Mouse (Mus musculus) heart, embryonic 13.5 days (tissue): ENCODE data around the gene M6pr. TPM values are rescaled to one million over a fixed set of nuclear protein-coding genes. Genes with fewer than 3 reads are reported as not detected.
A peak's percentile ranks its signal among the peaks of the same experiment; 100 is the strongest.

Experiments
- ATAC-seq: fragments of 200-750 bp; cut with Nextera tagmentation; 2 replicates; pipeline ENCODE4 v1.8.0; 2017; ENCODE audit warnings: moderate TSS enrichment; ENCODE audit not compliant: insufficient number of reproducible peaks, low FRiP score, low TSS enrichment; ENCODE audit errors: extremely low read depth
- H3K27ac ChIP-seq: fragments of 300-500 bp; sonication (generic); replicated peaks from 2 replicates; pipeline ENCODE4 v1.5.1; 2015; ENCODE audit warnings: moderate library complexity, mild to moderate bottlenecking, inconsistent platforms
- H3K27me3 ChIP-seq: fragments of 300-500 bp; sonication (generic); replicated peaks from 2 replicates; pipeline ENCODE4 v1.6.1; 2015; ENCODE audit warnings: mild to moderate bottlenecking, inconsistent platforms
- H3K36me3 ChIP-seq: fragments of 300-500 bp; sonication (generic); 2 replicates; pipeline ENCODE4 v1.6.1; 2015; ENCODE audit warnings: mild to moderate bottlenecking, inconsistent platforms
- H3K4me1 ChIP-seq: fragments of 300-500 bp; sonication (generic); 2 replicates; pipeline ENCODE4 v1.6.1; 2015; ENCODE audit warnings: inconsistent platforms
- H3K4me2 ChIP-seq: fragments of 300-500 bp; sonication (generic); 2 replicates; pipeline ENCODE4 v1.6.1; 2015; ENCODE audit warnings: inconsistent platforms, mild to moderate bottlenecking, moderate library complexity
- H3K4me3 ChIP-seq: fragments of 300-500 bp; sonication (generic); 2 replicates; pipeline ENCODE4 v1.5.1; 2015; ENCODE audit warnings: moderate library complexity, mild to moderate bottlenecking, inconsistent platforms
- H3K9ac ChIP-seq: fragments of 300-500 bp; sonication (generic); 2 replicates; pipeline ENCODE4 v1.6.1; 2015; ENCODE audit warnings: inconsistent platforms, mild to moderate bottlenecking, moderate library complexity
- H3K9me3 ChIP-seq: fragments of 300-500 bp; sonication (generic); 2 replicates; pipeline ENCODE4 v1.6.1; 2016; ENCODE audit warnings: inconsistent platforms
- WGBS: fragments of 180-500 bp; shearing (Covaris S2); methylation state at CpG from one replicate; pipeline ENCODE4 v1.1.7; 2015; ENCODE audit warnings: mixed read lengths; 5-methylcytosine and 5-hydroxymethylcytosine counted together
- polyA plus RNA-seq: library from polyadenylated mRNA; unstranded; fragments of >200 nt; fragmentation: Nextera tagmentation; extraction: Ambion mirVana; gene quantifications from 2 replicates; pipeline ENCODE4 v1.2.1, GENCODE M21; 2015

M6pr gene
- polyA plus RNA-seq: 71.1 and 76.3 TPM in 2 replicates

DNA sequence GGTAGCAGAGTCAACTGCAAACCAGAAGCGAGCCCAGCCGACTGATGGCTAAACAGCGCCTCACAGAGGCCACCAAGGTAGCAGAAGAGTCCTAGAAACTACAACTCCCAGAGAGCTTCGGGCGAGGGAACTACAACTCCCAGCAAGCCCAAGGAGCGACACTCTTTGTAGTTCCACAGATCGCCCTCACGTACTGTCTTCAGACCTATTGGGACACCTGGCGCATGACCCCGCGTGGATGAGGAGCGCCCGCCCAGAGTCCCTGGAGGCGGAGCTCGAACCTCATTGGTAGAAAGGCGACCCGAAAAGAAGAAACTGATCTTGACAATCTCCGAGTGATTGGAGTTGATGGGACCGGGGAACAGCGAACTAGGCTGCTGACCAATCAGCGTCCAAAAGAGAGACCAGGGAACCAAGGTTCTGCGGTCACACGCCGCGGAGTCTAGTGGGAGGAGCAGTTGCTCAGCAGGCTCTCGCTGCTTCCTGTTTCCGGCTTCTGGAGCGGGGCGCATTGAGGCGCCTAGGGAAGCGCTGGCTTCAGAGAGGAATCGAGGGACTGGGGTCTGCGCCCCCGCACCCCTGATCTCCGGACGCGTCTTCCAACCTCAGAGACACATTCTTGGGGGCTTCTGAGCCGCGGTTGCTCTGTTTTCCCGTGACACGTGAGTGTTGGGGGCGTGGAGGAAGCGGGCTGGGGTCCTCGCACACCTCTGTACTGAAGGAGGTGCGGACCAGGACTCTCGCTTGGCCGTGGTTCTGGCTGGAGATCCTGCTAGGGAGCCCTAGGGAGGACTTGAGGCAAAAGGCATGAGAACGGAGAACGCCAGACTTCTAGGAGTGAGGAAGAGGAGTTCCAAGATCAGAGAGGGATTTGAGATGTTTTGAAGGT is at the start of gene M6pr:
Gene M6pr, plus strand, starts transcription at position 216 of the 889 bp plus-strand sequence.
- H3K9me3 ChIP-seq: no peaks in the 10 kb centered on the region
- no peaks in the 10 kb centered on the region for H3K27me3 ChIP-seq
- H3K36me3 ChIP-seq: peaks cover 20% of the 10 kb centered on the region
- WGBS: under 1% methylated on average over 49 of the region's 49 CpGs
- ATAC-seq: peak; percentile 96
- peak within 1 kb of the TSS; percentile 79 for H3K27ac ChIP-seq
- peaks cover 22% of the 10 kb centered on the region for H3K4me1 ChIP-seq
- H3K4me2 ChIP-seq: peak within 1 kb of the TSS; percentile 95
- peak within 1 kb of the TSS; percentile 90 for H3K4me3 ChIP-seq
- H3K9ac ChIP-seq: peak within 1 kb of the TSS; percentile 93

DNA sequence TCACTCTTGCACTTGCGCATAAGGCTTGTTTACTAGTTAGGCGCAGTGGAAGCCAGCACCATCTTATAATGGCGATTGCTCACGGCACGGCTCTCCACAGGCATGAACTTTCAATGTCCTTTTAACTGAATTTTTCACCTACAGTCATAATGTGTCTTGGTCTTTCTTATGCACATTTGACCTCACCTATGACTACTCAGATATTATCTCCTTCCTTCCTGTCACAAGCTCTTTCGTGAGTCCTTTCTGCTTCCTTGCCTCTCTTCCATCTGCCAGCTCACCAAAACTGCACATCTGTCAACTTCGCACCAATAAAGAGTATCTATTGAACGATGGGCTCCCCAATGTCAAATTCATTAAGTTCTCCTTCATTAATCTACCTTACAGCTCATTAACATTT is 46.0 kb upstream of the M6pr start:
- WGBS: 85% methylated on average over 8 of the region's 8 CpGs

DNA sequence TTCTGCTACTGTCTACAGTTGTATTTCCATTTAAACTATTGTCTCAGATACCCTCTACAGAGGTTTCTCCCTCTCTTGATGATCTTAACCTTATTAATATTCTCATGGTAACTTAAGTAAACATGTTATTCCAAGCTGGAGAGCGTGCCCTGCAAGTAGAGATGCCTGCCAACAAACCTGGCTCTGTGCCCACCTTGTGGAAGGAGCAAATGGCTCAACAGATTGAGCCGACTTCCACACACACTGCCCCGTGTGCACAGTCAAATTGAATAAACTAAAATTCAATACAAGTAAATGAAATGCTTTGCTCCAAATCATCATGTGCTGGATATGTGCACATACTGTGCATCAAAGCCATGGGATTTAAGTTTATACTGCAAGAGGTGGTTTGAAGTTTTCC is 40.0 kb upstream of the M6pr start:
- ATAC-seq: no peak
- H3K4me3 ChIP-seq: no peak overlapping the region
- no peaks in the 10 kb centered on the region for H3K36me3 ChIP-seq
- H3K4me1 ChIP-seq: no peaks in the 10 kb centered on the region
- H3K27me3 ChIP-seq: no peaks in the 10 kb centered on the region
- H3K9me3 ChIP-seq: no peaks in the 10 kb centered on the region
- H3K9ac ChIP-seq: no peak overlapping the region
- H3K4me2 ChIP-seq: no peak overlapping the region
- 35% methylated on average over 3 of the region's 3 CpGs for WGBS
- H3K27ac ChIP-seq: no peak overlapping the region

More for the DNA sequence above, 46.0 kb upstream of the M6pr start:
- no peaks in the 10 kb centered on the region for H3K9me3 ChIP-seq
- no peak overlapping the region for H3K9ac ChIP-seq
- no peak for ATAC-seq
- no peaks in the 10 kb centered on the region for H3K4me1 ChIP-seq
- H3K4me2 ChIP-seq: no peak overlapping the region
- no peak overlapping the region for H3K27ac ChIP-seq
- H3K27me3 ChIP-seq: peaks cover 10% of the 10 kb centered on the region
- H3K36me3 ChIP-seq: no peaks in the 10 kb centered on the region
- no peak overlapping the region for H3K4me3 ChIP-seq

- no peak overlapping the region for H3K4me3 ChIP-seq
- 85% methylated on average over 4 of the region's 4 CpGs for WGBS
- no peak for ATAC-seq
- H3K36me3 ChIP-seq: no peaks in the 10 kb centered on the region
- no peak overlapping the region for H3K4me2 ChIP-seq
- H3K27ac ChIP-seq: no peak overlapping the region
- H3K9me3 ChIP-seq: no peaks in the 10 kb centered on the region
- H3K4me1 ChIP-seq: no peaks in the 10 kb centered on the region
- H3K27me3 ChIP-seq: no peaks in the 10 kb centered on the region
- H3K9ac ChIP-seq: no peak overlapping the region
Observed at GRCm38 (mm10) chr6:122269170-122269569, 39.4 kb upstream of the M6pr start.

- WGBS: 67% methylated on average over 11 of the region's 11 CpGs
- no peak for ATAC-seq
- H3K9me3 ChIP-seq: no peaks in the 10 kb centered on the region
Observed at GRCm38 (mm10) chr6:122270152-122270551, 38.4 kb upstream of the M6pr start.

DNA sequence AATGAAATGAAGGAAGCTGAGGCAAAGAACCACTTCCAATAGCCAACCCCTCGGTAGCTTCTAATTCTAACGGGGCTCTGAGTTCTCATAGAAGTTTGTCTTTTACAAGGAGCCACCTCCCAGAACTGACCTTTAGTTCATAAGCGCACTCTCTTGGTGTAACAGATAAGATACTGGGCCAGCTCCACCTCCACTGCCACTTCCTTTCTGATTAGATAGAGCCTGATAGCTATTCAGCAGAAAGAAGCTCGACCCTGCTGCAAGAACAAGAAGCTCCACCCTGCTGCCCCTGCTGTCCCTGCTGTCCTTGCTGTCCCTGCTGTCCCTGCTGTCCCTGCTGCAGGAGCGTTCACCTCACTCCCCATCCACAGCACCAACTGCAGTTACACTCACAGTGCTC is 34.0 kb upstream of the M6pr start:
- WGBS: 9% methylated on average over 5 of the region's 5 CpGs
- ATAC-seq: no peak

More at GRCm38 (mm10) chr6:122270152-122270551, 38.4 kb upstream of the M6pr start:
- Histone ChIP-seq H3K4me3 (no peak overlapping the region), H3K9ac (no peak overlapping the region), H3K4me2 (no peak overlapping the region), H3K27ac (no peak overlapping the region), H3K4me1 (peaks cover 6% of the 10 kb centered on the region), H3K36me3 (no peaks in the 10 kb centered on the region), H3K27me3 (no peaks in the 10 kb centered on the region)

DNA sequence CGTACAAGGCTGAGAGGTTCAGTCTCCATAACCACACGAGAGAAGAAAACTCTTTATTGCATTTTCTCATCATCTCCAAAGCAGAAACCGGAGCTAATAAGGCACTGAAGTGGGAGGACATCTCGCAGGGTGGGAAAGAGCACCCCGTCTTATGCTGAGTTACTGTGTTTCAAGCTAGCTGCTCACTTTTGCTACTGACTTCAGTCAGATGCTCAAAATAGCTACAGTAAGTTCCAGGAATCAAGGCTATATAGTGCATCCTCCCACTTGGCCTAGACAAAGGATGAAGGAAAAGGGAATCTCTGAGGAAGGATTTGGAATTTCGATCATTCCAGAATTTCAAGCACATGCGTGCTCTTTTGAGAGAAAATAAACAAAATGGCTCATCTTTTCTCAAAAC is 32.0 kb upstream of the M6pr start:
- H3K4me3 ChIP-seq: no peak overlapping the region
- no peak for ATAC-seq
- no peaks in the 10 kb centered on the region for H3K9me3 ChIP-seq
- no peak overlapping the region for H3K9ac ChIP-seq
- no peak overlapping the region for H3K27ac ChIP-seq
- 80% methylated on average over 7 of the region's 7 CpGs for WGBS
- H3K27me3 ChIP-seq: no peaks in the 10 kb centered on the region
- H3K36me3 ChIP-seq: no peaks in the 10 kb centered on the region
- peaks cover 6% of the 10 kb centered on the region for H3K4me1 ChIP-seq
- H3K4me2 ChIP-seq: no peak overlapping the region

More for the DNA sequence above, 34.0 kb upstream of the M6pr start:
- H3K4me3 ChIP-seq: no peak overlapping the region
- H3K9ac ChIP-seq: no peak overlapping the region
- no peak overlapping the region for H3K27ac ChIP-seq
- H3K36me3 ChIP-seq: no peaks in the 10 kb centered on the region
- H3K4me1 ChIP-seq: peaks cover 6% of the 10 kb centered on the region
- no peaks in the 10 kb centered on the region for H3K9me3 ChIP-seq
- no peak overlapping the region for H3K4me2 ChIP-seq
- no peaks in the 10 kb centered on the region for H3K27me3 ChIP-seq

DNA sequence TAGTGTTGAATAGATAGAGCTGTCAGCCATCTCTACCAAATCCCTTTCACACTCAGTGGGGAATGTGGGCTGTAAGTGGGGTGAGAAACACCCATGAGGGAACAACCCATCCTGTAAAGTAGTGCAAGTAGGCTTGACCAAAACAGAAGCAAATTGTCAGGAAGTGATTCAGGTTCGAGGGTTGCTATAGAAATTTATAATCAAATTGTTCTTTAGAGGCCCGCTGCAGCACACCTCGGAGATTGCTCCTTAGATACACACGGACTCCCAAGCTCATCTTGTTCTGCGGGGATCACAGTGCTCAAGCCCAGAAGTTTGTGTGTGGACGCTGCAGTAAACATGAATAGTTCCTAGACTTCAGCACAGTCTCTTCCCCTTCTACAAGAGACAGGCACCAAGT is 25.7 kb upstream of the M6pr start, which contains the start of gene Klrg1:
Gene Klrg1, minus strand, starts transcription at position 101 of the 400 bp plus-strand sequence.
- H3K4me1 ChIP-seq: no peaks in the 10 kb centered on the region
- WGBS: 75% methylated on average over 6 of the region's 6 CpGs
- H3K4me3 ChIP-seq: no peak within 1 kb of the TSS
- H3K9ac ChIP-seq: no peak within 1 kb of the TSS
- no peak within 1 kb of the TSS for H3K4me2 ChIP-seq
- H3K27me3 ChIP-seq: no peaks in the 10 kb centered on the region
- no peak within 1 kb of the TSS for H3K27ac ChIP-seq
- no peaks in the 10 kb centered on the region for H3K9me3 ChIP-seq
- ATAC-seq: no peak
- no peaks in the 10 kb centered on the region for H3K36me3 ChIP-seq

- Histone ChIP-seq H3K4me2 (no peak overlapping the region), H3K4me3 (no peak overlapping the region), H3K9me3 (no peaks in the 10 kb centered on the region), H3K36me3 (no peaks in the 10 kb centered on the region), H3K27me3 (no peaks in the 10 kb centered on the region), H3K4me1 (no peaks in the 10 kb centered on the region), H3K9ac (no peak overlapping the region), H3K27ac (no peak overlapping the region)
- WGBS: 80% methylated on average over 2 of the region's 2 CpGs
- ATAC-seq: no peak
Observed at GRCm38 (mm10) chr6:122283429-122283828, 25.1 kb upstream of the M6pr start.

- WGBS: 74% methylated on average over 4 of the region's 4 CpGs
- no peak for ATAC-seq
- Histone ChIP-seq H3K9ac (no peak overlapping the region), H3K4me1 (no peaks in the 10 kb centered on the region), H3K36me3 (no peaks in the 10 kb centered on the region), H3K27me3 (no peaks in the 10 kb centered on the region), H3K27ac (no peak overlapping the region), H3K4me2 (no peak overlapping the region), H3K4me3 (no peak overlapping the region), H3K9me3 (no peaks in the 10 kb centered on the region)
Observed at GRCm38 (mm10) chr6:122284304-122284703, 24.2 kb upstream of the M6pr start.

- H3K9me3 ChIP-seq: no peaks in the 10 kb centered on the region
- H3K9ac ChIP-seq: no peak overlapping the region
- no peak for ATAC-seq
- H3K27ac ChIP-seq: no peak overlapping the region
- no peak overlapping the region for H3K4me2 ChIP-seq
- no peaks in the 10 kb centered on the region for H3K36me3 ChIP-seq
- H3K4me3 ChIP-seq: no peak overlapping the region
- H3K27me3 ChIP-seq: no peaks in the 10 kb centered on the region
- 52% methylated on average over 1 of the region's 1 CpGs for WGBS
- H3K4me1 ChIP-seq: no peaks in the 10 kb centered on the region
Observed at GRCm38 (mm10) chr6:122284823-122285222, 23.7 kb upstream of the M6pr start.

DNA sequence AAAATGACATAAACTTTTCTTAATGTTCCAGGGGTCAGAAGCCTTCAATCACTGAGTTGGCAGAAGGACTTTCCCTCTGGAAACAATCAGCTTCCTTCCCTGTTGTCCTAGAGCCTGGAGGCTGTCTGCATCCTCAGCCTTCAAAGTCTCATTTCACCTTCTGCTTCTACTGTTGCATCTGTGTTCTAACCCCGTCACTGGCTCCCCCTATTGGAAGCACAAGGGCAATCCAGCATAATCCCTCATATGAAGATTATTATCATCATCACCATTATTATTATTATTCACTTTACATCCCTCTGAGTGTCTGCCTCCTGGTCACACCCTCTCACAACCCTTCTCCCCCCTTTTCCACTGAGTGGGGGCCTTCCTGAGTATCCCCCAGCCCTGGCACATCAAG is 20.3 kb upstream of the M6pr start:
- no peak overlapping the region for H3K9ac ChIP-seq
- WGBS: 57% methylated on average over 1 of the region's 1 CpGs
- H3K4me3 ChIP-seq: no peak overlapping the region
- H3K9me3 ChIP-seq: no peaks in the 10 kb centered on the region
- H3K4me1 ChIP-seq: no peaks in the 10 kb centered on the region
- no peaks in the 10 kb centered on the region for H3K27me3 ChIP-seq
- H3K4me2 ChIP-seq: no peak overlapping the region
- no peak overlapping the region for H3K27ac ChIP-seq
- no peaks in the 10 kb centered on the region for H3K36me3 ChIP-seq
- ATAC-seq: no peak
